Comparison of ENCODE assay signal across 8 mouse cellular contexts in genomic region chr13:59889468-59890117, GRCm38 (mm10).
A peak's percentile ranks its signal among the peaks of the same experiment; 100 is the strongest.
DNase-seq lines count a peak whose midpoint lies in the region; ATAC-seq and TF ChIP-seq lines count a peak whose summit lies in the region.

No protein-coding gene starts in this region.

- peak; percentile 39 to 59 for ATAC-seq in hematopoietic stem cell, adult 5-6 weeks (replicated peaks in 1 of 2; ENCODE audit: insufficient read depth in 1 of 2, low FRiP score in 2 of 2, low TSS enrichment in 1 of 2, low read depth in 1 of 2, poor library complexity in 2 of 2, severe bottlenecking in 2 of 2)

- no peak for TF ChIP-seq POLR2A in CH12.LX (IDR thresholded peaks at IDR 0.05; ENCODE audit: low read depth, low read length)

- H3K27ac ChIP-seq in CH12.LX (ENCODE audit: insufficient read depth, low read depth) = no peak overlapping the region
- peak overlapping the region; percentile 81 for H3K27ac ChIP-seq in forebrain, embryonic 10.5 days

- peak in 1 of 2 experiments; percentile 32; a peak in 1 of 4 replicates for TF ChIP-seq CTCF in CH12.LX (conservative IDR thresholded peaks at IDR 0.05 in 1 of 2, IDR thresholded peaks at IDR 0.05 in 1 of 2; ENCODE audit: low read depth in 2 of 2, low read length in 2 of 2)

- dilution Hi-C loops in CH12.LX (cut with MboI; ENCODE audit: extremely low pct_ligation_motif_present, extremely low pct_unique_long_range_greater_than_20kb, low sequenced_read_pairs) = no loop called here

- no peak overlapping the region for H3K4me2 ChIP-seq in CH12.LX (ENCODE audit: insufficient read depth, low read depth, poor library complexity, severe bottlenecking)

- H3K4me3 ChIP-seq in CH12.LX (replicated peaks in 1 of 3; ENCODE audit: low read depth in 2 of 3, low read length in 2 of 3, poor library complexity in 1 of 3) = no peak overlapping the region
- no peak overlapping the region for H3K4me3 ChIP-seq in forebrain, embryonic 10.5 days

- peaks cover 47% of the 10 kb centered on the region for H3K9me3 ChIP-seq in CH12.LX (replicated peaks; ENCODE audit: low read length)
- peaks cover 12% of the 10 kb centered on the region; the same call in 1 of the 2 replicates for H3K9me3 ChIP-seq in forebrain, embryonic 10.5 days

- no peak for TF ChIP-seq EP300 in CH12.LX (IDR thresholded peaks at IDR 0.05; ENCODE audit: low read length)

- no peaks in the 10 kb centered on the region for H3K4me1 ChIP-seq in CH12.LX (ENCODE audit: control insufficient read depth in 1 of 2, insufficient read depth in 2 of 2)
- H3K4me1 ChIP-seq in forebrain, embryonic 10.5 days = peaks cover 50% of the 10 kb centered on the region

- H3K27me3 ChIP-seq in CH12.LX (replicated peaks) = no peaks in the 10 kb centered on the region
- peaks cover 22% of the 10 kb centered on the region for H3K27me3 ChIP-seq in forebrain, embryonic 10.5 days (ENCODE audit: poor library complexity, severe bottlenecking)

- in situ Hi-C loops in CH12.LX (cut with MboI; ENCODE audit: low pct_ligation_motif_present, low pct_unique_long_range_greater_than_20kb, low sequenced_read_pairs) = loop anchor here (25.0 kb wide), 1 partner anchor 573 kb away; no protein-coding TSS in a partner anchor

- no peak overlapping the region for H3K9ac ChIP-seq in CH12.LX (ENCODE audit: insufficient read depth, low read depth)

- 22% methylated on average over 10 of the region's 10 CpGs for WGBS in forebrain, embryonic 10.5 days

- DNase-seq in CH12.LX (ENCODE audit: extremely low read depth) (peak; percentile 2), ZHBTc4 (ENCODE audit: low read depth, low spot score) (peak; percentile 65)
- DNase-seq in forebrain, embryonic 10.5 days (ENCODE audit: extremely low spot score, low spot score) = peak; percentile 80
- DNase-seq in layer of hippocampus, postnatal 10 days (ENCODE audit: low spot score in 2 of 2) = peak; percentile 47 to 60
- peak; percentile 33 for DNase-seq in lung, postnatal 36 days
- peak; percentile 38 for DNase-seq in right cerebral cortex, postnatal 25 days
- DNase-seq in B cell, adult 2 months = no peak

- H3K36me3 ChIP-seq in CH12.LX (replicated peaks in 1 of 2; ENCODE audit: control insufficient read depth in 1 of 2, insufficient read depth in 1 of 2, low read length in 1 of 2) = no peaks in the 10 kb centered on the region
- H3K36me3 ChIP-seq in forebrain, embryonic 10.5 days (replicated peaks) = no peaks in the 10 kb centered on the region; the same call in 1 of the 2 replicates

- peak; percentile 39 for TF ChIP-seq RAD21 in CH12.LX (IDR thresholded peaks at IDR 0.05; ENCODE audit: low read depth, low read length)

- H3K79me2 ChIP-seq in CH12.LX (replicated peaks; ENCODE audit: control insufficient read depth, extremely low read depth, insufficient read depth, poor library complexity, severe bottlenecking) = no peaks in the 10 kb centered on the region

TF ChIP-seq in CH12.LX, 34 proteins besides CTCF, POLR2A, EP300 and RAD21:
- TF ChIP-seq HCFC1 (IDR thresholded peaks at IDR 0.05; ENCODE audit: low read depth, low read length) (no peak), ZMIZ1 (IDR thresholded peaks at IDR 0.05; ENCODE audit: low read depth, low read length) (no peak), TCF12 (IDR thresholded peaks at IDR 0.05; ENCODE audit: low read depth, low read length) (no peak), ZC3H11A (IDR thresholded peaks at IDR 0.05; ENCODE audit: low read depth, low read length) (no peak), SMC3 (IDR thresholded peaks at IDR 0.05; ENCODE audit: low read depth, low read length) (peak; percentile 17; the same call in 1 of the 2 replicates), JUND (conservative IDR thresholded peaks at IDR 0.05; ENCODE audit: low read depth, low read length) (no peak), PAX5 (IDR thresholded peaks at IDR 0.05; ENCODE audit: low read length) (no peak), NRF1 (IDR thresholded peaks at IDR 0.05; ENCODE audit: low read depth, low read length) (no peak), ZNF384 (IDR thresholded peaks at IDR 0.05; ENCODE audit: low read depth, low read length) (peak; percentile 52; the same call in 1 of the 2 replicates), MEF2A (IDR thresholded peaks at IDR 0.05; ENCODE audit: borderline replicate concordance, low read depth, low read length) (no peak)

Comparison
In these comparisons a context has a peak if more than half of its experiments do, and no peak if none do; other contexts are left out.
1. DNase-seq: peak in CH12.LX (single experiment), ZHBTc4 (single experiment), forebrain, embryonic 10.5 days (single experiment), layer of hippocampus, postnatal 10 days (2 of 2), lung, postnatal 36 days (single experiment) and right cerebral cortex, postnatal 25 days (single experiment); none in B cell, adult 2 months (0 of 2).